Mouse (Mus musculus): ENCODE measurements around the gene Gm10190. TPM values are rescaled to one million over a fixed set of nuclear protein-coding genes. Genes with fewer than 3 reads are reported as not detected.

Gene Gm10190
- total RNA-seq, 2 experiments from 2014 or later: not detected

Other genes starting within 250 kb of the Gm10190 start
- gene Galm, start 246.1 kb downstream of the Gm10190 start, total RNA-seq (2021): 1 to 10 TPM; 1.8 to 2.2 TPM
- gene Srsf7, start 166.2 kb downstream of the Gm10190 start, total RNA-seq (2021): 10 to 100 TPM; 22.9 to 27.4 TPM
- gene Ttc39d, start 166.1 kb downstream of the Gm10190 start, total RNA-seq (2021): not detected
- gene Gemin6, start 149.1 kb downstream of the Gm10190 start, total RNA-seq (2021): 1 to 10 TPM; 4.4 to 6.3 TPM
- gene Morn2, start 83.3 kb downstream of the Gm10190 start, total RNA-seq (2021): 1 to 10 TPM; 8.8 to 9.7 TPM
- gene Dhx57, start 83.1 kb downstream of the Gm10190 start, total RNA-seq (2021): 1 to 10 TPM; 6.0 to 6.4 TPM
- under 1 TPM in 1 of 2 experiments, not detected in 1; 0.27 TPM for gene Arhgef33, start 66.1 kb downstream of the Gm10190 start, total RNA-seq (2021)
- gene Sos1, start 106.9 kb upstream of the Gm10190 start, total RNA-seq (2021): 10 to 100 TPM; 13.6 to 14.3 TPM
- not detected for gene Cdkl4, start 204.3 kb upstream of the Gm10190 start, total RNA-seq (2021)

Data from gastrocnemius, postnatal 36 days (tissue).